Mouse (Mus musculus) mammary gland, adult 2 months (tissue): ENCODE measurements around the gene Tcp10a. TPM values are rescaled to one million over a fixed set of nuclear protein-coding genes. Genes with fewer than 3 reads are reported as not detected.

Experiments used
- polyA plus RNA-seq: library from polyadenylated mRNA; depleted of rRNA; stranded (reverse); fragments of >200 nt; gene quantifications from 2 replicates; pipeline ENCODE4 v1.2.3, GENCODE M21; 2012; ENCODE audit warnings: low replicate concordance; rRNA removed

The Tcp10a gene
- polyA plus RNA-seq: not detected in 2 replicates

GRCm38 (mm10) chr17:7324346-7324745, at the start of gene Tcp10a:
TSS of gene Tcp10a (plus strand) at chr17:7324646.

GRCm38 (mm10) chr17:7352596-7352995, 28.1 kb downstream of the Tcp10a start, which contains the start of gene Ttll2:
TSS of gene Ttll2 (minus strand) at chr17:7352696.

GRCm38 (mm10) chr17:7371879-7372278, 47.4 kb downstream of the Tcp10a start, which contains the start of gene Gm49630:
TSS of gene Gm49630 (minus strand) at chr17:7371979.

GRCm38 (mm10) chr17:7385364-7385763, 60.9 kb downstream of the Tcp10a start, which contains the start of gene Unc93a2:
TSS of gene Unc93a2 (minus strand) at chr17:7385464.

Other genes starting within 250 kb of the Tcp10a start
- gene Rps6ka2, start 154.5 kb upstream of the Tcp10a start, polyA plus RNA-seq: 6.1 and 27.0 TPM in 2 replicates
- gene Ttll2, start 28.1 kb downstream of the Tcp10a start, polyA plus RNA-seq: 0.18 and 0.45 TPM in 2 replicates
- gene Gm49630, start 47.3 kb downstream of the Tcp10a start, polyA plus RNA-seq: 0.17 TPM in 1 of 2 replicates, not detected in the other
- gene Unc93a2, start 60.8 kb downstream of the Tcp10a start, polyA plus RNA-seq: 1.7 and 2.7 TPM in 2 replicates